28 mouse cellular contexts compared by ENCODE assay signal in genomic region chr14:74651678-74652077, GRCm38 (mm10). TPM values are rescaled to one million over a fixed set of nuclear protein-coding genes. Genes with fewer than 3 reads are reported as not detected.
DNase-seq lines count a peak whose midpoint lies in the region; ATAC-seq lines count a peak whose summit lies in the region.
"Had no signal": no experiment of that assay in that cellular context is flagged by ENCODE, and none has a peak within 500 bp of the region (broad histone marks: within the 10 kb centered on the region; RNA-seq: fewer than 3 reads in every experiment).

No protein-coding gene starts in this region.

- intact Hi-C loops in heart, postnatal 14 days (cut with DNase I): no loop called here

- no peaks in the 10 kb centered on the region for H3K4me1 ChIP-seq in limb, embryonic 11.5 days (ENCODE audit: control insufficient read depth, insufficient read depth, low read length)
- peaks cover 4% of the 10 kb centered on the region; the same call in 1 of the 2 replicates for H3K4me1 ChIP-seq in limb, embryonic 10.5 days
- H3K4me1 ChIP-seq: embryonic facial prominence, embryonic 15.5 days; hindbrain, embryonic 13.5 days; limb, embryonic 12.5 days; midbrain, embryonic 13.5 days; neural tube, embryonic 13.5 days had no signal

- ATAC-seq in limb, embryonic 11.5 days (ENCODE audit: insufficient number of reproducible peaks, low FRiP score, low TSS enrichment, low read depth): no peak
- ATAC-seq in common myeloid progenitor, adult 5-6 weeks (replicated peaks; ENCODE audit: low read depth, poor library complexity, severe bottlenecking): peak; percentile 71
- ATAC-seq in megakaryocyte-erythroid progenitor cell, adult 5-6 weeks (replicated peaks; ENCODE audit: low FRiP score, low TSS enrichment, poor library complexity, severe bottlenecking): peak; percentile 49; the same call in 1 of the 2 replicates
- ATAC-seq: forebrain, embryonic 13.5 days; intestine, embryonic 16.5 days; midbrain, embryonic 13.5 days had no signal

- H3K9me3 ChIP-seq in limb, embryonic 11.5 days (ENCODE audit: control insufficient read depth, low read length): no peaks in the 10 kb centered on the region
- no peaks in the 10 kb centered on the region for H3K9me3 ChIP-seq in limb, embryonic 10.5 days (replicated peaks)
- H3K9me3 ChIP-seq: embryonic facial prominence, embryonic 10.5 days; embryonic facial prominence, embryonic 15.5 days; forebrain, embryonic 13.5 days; hindbrain, embryonic 13.5 days; limb, embryonic 12.5 days; liver, embryonic 13.5 days; midbrain, embryonic 13.5 days; neural tube, embryonic 13.5 days had no signal

- 75% methylated on average over 4 of the region's 4 CpGs for WGBS in limb, embryonic 11.5 days
- 78% methylated on average over 4 of the region's 4 CpGs for WGBS in limb, embryonic 10.5 days

- H3K27ac ChIP-seq in limb, embryonic 11.5 days (replicated peaks; ENCODE audit: low read depth, low read length): no peak overlapping the region
- H3K27ac ChIP-seq in limb, embryonic 10.5 days: no peak overlapping the region
- H3K27ac ChIP-seq: embryonic facial prominence, embryonic 10.5 days; embryonic facial prominence, embryonic 15.5 days; forebrain, embryonic 13.5 days; hindbrain, embryonic 13.5 days; limb, embryonic 12.5 days; liver, embryonic 13.5 days; midbrain, embryonic 13.5 days; neural tube, embryonic 13.5 days had no signal

- no peaks in the 10 kb centered on the region for H3K27me3 ChIP-seq in limb, embryonic 11.5 days (ENCODE audit: control insufficient read depth, insufficient read depth, low read length)
- H3K27me3 ChIP-seq in limb, embryonic 10.5 days (ENCODE audit: low read depth, poor library complexity, severe bottlenecking): no peaks in the 10 kb centered on the region
- H3K27me3 ChIP-seq: embryonic facial prominence, embryonic 15.5 days; forebrain, embryonic 13.5 days; hindbrain, embryonic 13.5 days; limb, embryonic 12.5 days; liver, embryonic 13.5 days; midbrain, embryonic 13.5 days; neural tube, embryonic 13.5 days had no signal

- no peak overlapping the region for H3K4me2 ChIP-seq in limb, embryonic 11.5 days (ENCODE audit: low read depth, severe bottlenecking)
- H3K4me2 ChIP-seq: embryonic facial prominence, embryonic 15.5 days; forebrain, embryonic 13.5 days; heart, embryonic 11.5 days; hindbrain, embryonic 13.5 days; limb, embryonic 12.5 days; liver, embryonic 13.5 days; midbrain, embryonic 13.5 days; neural tube, embryonic 13.5 days had no signal

- H3K9ac ChIP-seq in limb, embryonic 11.5 days (ENCODE audit: low read length): no peak overlapping the region
- H3K9ac ChIP-seq: embryonic facial prominence, embryonic 15.5 days; forebrain, embryonic 13.5 days; hindbrain, embryonic 13.5 days; limb, embryonic 12.5 days; liver, embryonic 13.5 days; midbrain, embryonic 13.5 days; neural tube, embryonic 13.5 days had no signal

- no peak overlapping the region for H3K4me3 ChIP-seq in limb, embryonic 11.5 days (ENCODE audit: low read depth, low read length)
- H3K4me3 ChIP-seq in limb, embryonic 10.5 days: no peak overlapping the region
- H3K4me3 ChIP-seq: embryonic facial prominence, embryonic 10.5 days; embryonic facial prominence, embryonic 15.5 days; forebrain, embryonic 13.5 days; hindbrain, embryonic 13.5 days; limb, embryonic 12.5 days; liver, embryonic 13.5 days; midbrain, embryonic 13.5 days; neural tube, embryonic 13.5 days had no signal

- no peaks in the 10 kb centered on the region for H3K36me3 ChIP-seq in limb, embryonic 11.5 days (ENCODE audit: control insufficient read depth, insufficient read depth, low read length)
- no peaks in the 10 kb centered on the region for H3K36me3 ChIP-seq in limb, embryonic 10.5 days
- H3K36me3 ChIP-seq: embryonic facial prominence, embryonic 10.5 days; embryonic facial prominence, embryonic 15.5 days; hindbrain, embryonic 13.5 days; limb, embryonic 12.5 days; liver, embryonic 13.5 days; midbrain, embryonic 13.5 days; neural tube, embryonic 13.5 days had no signal

- peak; percentile 41 for DNase-seq in heart, adult 11 months
- DNase-seq in heart, postnatal 14 days: no peak
- peak; percentile 16 for DNase-seq in limb, embryonic 11.5 days (ENCODE audit: low spot score)
- no peak for DNase-seq in limb, embryonic 10.5 days (ENCODE audit: low spot score)
- DNase-seq in lung, postnatal 25 days (ENCODE audit: low spot score): no peak
- DNase-seq: adrenal gland, adult 8-10 months; cerebellum, adult 2 months; cerebellum, postnatal 14 days; gastrocnemius, postnatal 25 days; heart, postnatal 36 days; kidney, adult 8-10 months; kidney, postnatal 10 days; layer of hippocampus, postnatal 36 days; liver, embryonic 13.5 days; lung, adult 2 months; lung, postnatal 10 days; thymus, postnatal 4 days had no signal

RNA-seq across cellular contexts. Expression of gene Htr2a, which starts 11.0 kb away (rescaled TPM):
- total RNA-seq in heart, postnatal 14 days (2021): under 1 TPM; 0.63 to 0.88 TPM
- 0.06 and 0.29 TPM in 2 replicates for polyA plus RNA-seq in limb, embryonic 11.5 days (2014; fragmentation: Nextera tagmentation; extraction: Ambion mirVana)
- 0.04 and 0.06 TPM in 2 replicates for polyA plus RNA-seq in limb, embryonic 10.5 days (2016; fragmentation: Nextera tagmentation; extraction: Ambion mirVana)
- 2.6 and 3.9 TPM in 2 replicates for total RNA-seq in common myeloid progenitor, adult 5-6 weeks (2017)
- 5.1 and 7.5 TPM in 2 replicates for total RNA-seq in megakaryocyte-erythroid progenitor cell, adult 5-6 weeks (2014; fragmentation: Nextera tagmentation)
- total RNA-seq in megakaryocyte-erythroid progenitor cell, adult 5-6 weeks (2017): 2.0 and 3.5 TPM in 2 replicates

Comparison
In these comparisons a context has a peak if more than half of its experiments do, and no peak if none do; other contexts are left out.
1. DNase-seq: peak in heart, adult 11 months (single experiment) and limb, embryonic 11.5 days (single experiment); none in heart, postnatal 14 days (0 of 2), limb, embryonic 10.5 days (single experiment) and lung, postnatal 25 days (single experiment).